Mouse (Mus musculus): Measurements from ENCODE around the gene Pex6. TPM values are rescaled to one million over a fixed set of nuclear protein-coding genes. Genes with fewer than 3 reads are reported as not detected.
"Not testable (repeated sequence)": the region's sequence is repeated elsewhere in the genome, so short reads cannot be mapped to it uniquely, and the experiment has no call there.

The Pex6 gene
- polyA plus RNA-seq, 1 experiment from 2014 or later, result 38.0 TPM

- WGBS, result 93% methylated on average over 2 of the region's 2 CpGs
- H3K9me3 ChIP-seq (replicated peaks), result no peaks in the 10 kb centered on the region
- H3K4me1 ChIP-seq, result peaks cover 15% of the 10 kb centered on the region
- no peak for ATAC-seq (ENCODE audit: low FRiP score)
- no peak overlapping the region for H3K4me3 ChIP-seq
- H3K9ac ChIP-seq, result no peak overlapping the region
- no peaks in the 10 kb centered on the region for H3K27me3 ChIP-seq
- H3K36me3 ChIP-seq, result peaks cover 34% of the 10 kb centered on the region
- H3K27ac ChIP-seq, result no peak overlapping the region
- H3K4me2 ChIP-seq (replicated peaks), result no peak overlapping the region
Observed at GRCm38 (mm10) chr17:46747806-46748205, 36.5 kb downstream of the Pex6 start.

- Histone ChIP-seq H3K9me3 (replicated peaks) (no peaks in the 10 kb centered on the region), H3K4me1 (peaks cover 15% of the 10 kb centered on the region), H3K27ac (no peak overlapping the region), H3K4me3 (no peak overlapping the region), H3K27me3 (no peaks in the 10 kb centered on the region), H3K36me3 (peaks cover 21% of the 10 kb centered on the region), H3K4me2 (replicated peaks) (no peak overlapping the region), H3K9ac (no peak overlapping the region)
- no peak for ATAC-seq (ENCODE audit: low FRiP score)
- WGBS, result 85% methylated on average over 5 of the region's 5 CpGs
Observed at GRCm38 (mm10) chr17:46749282-46749681, 38.0 kb downstream of the Pex6 start.

GRCm38 (mm10) chr17:46750580-46750979 is 39.3 kb downstream of the Pex6 start:
- Histone ChIP-seq H3K36me3 (peaks cover 18% of the 10 kb centered on the region; the same call in 1 of the 2 replicates), H3K4me2 (replicated peaks) (peak overlapping the region; percentile 78), H3K9me3 (replicated peaks) (no peaks in the 10 kb centered on the region), H3K4me3 (0 out of 2 replicates have a peak overlapping the region, but pooled peaks have one; percentile 78), H3K27me3 (no peaks in the 10 kb centered on the region), H3K4me1 (peaks cover 15% of the 10 kb centered on the region), H3K27ac (no peak overlapping the region), H3K9ac (peak overlapping the region; percentile 74)
- ATAC-seq (ENCODE audit: low FRiP score), result no peak
- WGBS, result 95% methylated on average over 4 of the region's 4 CpGs

- H3K27me3 ChIP-seq, result no peaks in the 10 kb centered on the region
- ATAC-seq (ENCODE audit: low FRiP score), result peak; percentile 42; the same call in 1 of the 2 replicates
- H3K4me3 ChIP-seq, result peak overlapping the region; percentile 78
- H3K27ac ChIP-seq, result peak overlapping the region; percentile 88
- peaks cover 12% of the 10 kb centered on the region; the same call in 1 of the 2 replicates for H3K36me3 ChIP-seq
- WGBS, result 27% methylated on average over 16 of the region's 16 CpGs
- H3K9ac ChIP-seq, result peak overlapping the region; percentile 74
- peak overlapping the region; percentile 78 for H3K4me2 ChIP-seq (replicated peaks)
- H3K4me1 ChIP-seq, result peaks cover 15% of the 10 kb centered on the region
- no peaks in the 10 kb centered on the region for H3K9me3 ChIP-seq (replicated peaks)
Observed at GRCm38 (mm10) chr17:46751056-46751793, 40.0 kb downstream of the Pex6 start.

- Histone ChIP-seq H3K4me3 (peak within 1 kb of the TSS; percentile 78), H3K27ac (peak within 1 kb of the TSS; percentile 88), H3K27me3 (no peaks in the 10 kb centered on the region), H3K4me1 (peaks cover 15% of the 10 kb centered on the region), H3K9ac (peak within 1 kb of the TSS; percentile 74), H3K4me2 (replicated peaks) (peak within 1 kb of the TSS; percentile 78), H3K36me3 (peaks cover 4% of the 10 kb centered on the region; the same call in 1 of the 2 replicates), H3K9me3 (replicated peaks) (no peaks in the 10 kb centered on the region)
- ATAC-seq (ENCODE audit: low FRiP score), result peak; percentile 99
- under 1% methylated on average over 58 of the region's 58 CpGs for WGBS
Observed at GRCm38 (mm10) chr17:46751794-46752556, 40.7 kb downstream of the Pex6 start, which contains the start of gene Cnpy3. Cnpy3 (minus strand) TSS chr17:46752214.

- 81% methylated on average over 12 of the region's 12 CpGs for WGBS
- Histone ChIP-seq H3K27ac (no peak overlapping the region), H3K36me3 (no peaks in the 10 kb centered on the region), H3K9ac (no peak overlapping the region), H3K27me3 (no peaks in the 10 kb centered on the region), H3K4me1 (no peaks in the 10 kb centered on the region; the same call in 1 of the 2 replicates), H3K4me2 (replicated peaks) (no peak overlapping the region), H3K4me3 (no peak overlapping the region), H3K9me3 (replicated peaks) (no peaks in the 10 kb centered on the region)
- ATAC-seq (ENCODE audit: low FRiP score), result no peak
Observed at GRCm38 (mm10) chr17:46758753-46759152, 47.5 kb downstream of the Pex6 start.

GRCm38 (mm10) chr17:46763544-46763943 is 52.3 kb downstream of the Pex6 start, which contains the start of gene Ptcra:
Ptcra (minus strand) TSS chr17:46763712.
- Histone ChIP-seq H3K9me3 (replicated peaks) (no peaks in the 10 kb centered on the region), H3K9ac (no peak within 1 kb of the TSS), H3K27ac (no peak within 1 kb of the TSS), H3K4me1 (no peaks in the 10 kb centered on the region), H3K36me3 (no peaks in the 10 kb centered on the region), H3K27me3 (no peaks in the 10 kb centered on the region), H3K4me2 (replicated peaks) (no peak within 1 kb of the TSS), H3K4me3 (no peak within 1 kb of the TSS)
- 43% methylated on average over 2 of the region's 2 CpGs for WGBS
- ATAC-seq (ENCODE audit: low FRiP score), result no peak

GRCm38 (mm10) chr17:46764916-46765315 is 53.7 kb downstream of the Pex6 start:
- H3K9ac ChIP-seq; H3K4me1 ChIP-seq; H3K4me3 ChIP-seq; H3K36me3 ChIP-seq; ATAC-seq (ENCODE audit: low FRiP score); H3K4me2 ChIP-seq (replicated peaks); H3K27ac ChIP-seq; H3K27me3 ChIP-seq; H3K9me3 ChIP-seq (replicated peaks): not testable (repeated sequence)
- 74% methylated on average over 9 of the region's 9 CpGs for WGBS

GRCm38 (mm10) chr17:46767868-46768267 is 56.6 kb downstream of the Pex6 start:
- H3K4me3 ChIP-seq, result no peak overlapping the region
- 56% methylated on average over 8 of the region's 8 CpGs for WGBS
- H3K4me1 ChIP-seq, result peaks cover 7% of the 10 kb centered on the region
- H3K4me2 ChIP-seq (replicated peaks), result no peak overlapping the region
- no peak overlapping the region for H3K27ac ChIP-seq
- 0 out of 2 replicates have a peak overlapping the region, but pooled peaks have one; percentile 19 for H3K9ac ChIP-seq
- no peaks in the 10 kb centered on the region for H3K36me3 ChIP-seq
- H3K27me3 ChIP-seq, result no peaks in the 10 kb centered on the region
- no peak for ATAC-seq (ENCODE audit: low FRiP score)
- no peaks in the 10 kb centered on the region for H3K9me3 ChIP-seq (replicated peaks)

GRCm38 (mm10) chr17:46770546-46770945 is 59.3 kb downstream of the Pex6 start:
- peaks cover 19% of the 10 kb centered on the region for H3K4me1 ChIP-seq
- H3K9me3 ChIP-seq (replicated peaks), result no peaks in the 10 kb centered on the region
- H3K4me3 ChIP-seq, result no peak overlapping the region
- no peak overlapping the region for H3K4me2 ChIP-seq (replicated peaks)
- no peak for ATAC-seq (ENCODE audit: low FRiP score)
- 91% methylated on average over 11 of the region's 11 CpGs for WGBS
- H3K9ac ChIP-seq, result no peak overlapping the region
- H3K36me3 ChIP-seq, result peaks cover 16% of the 10 kb centered on the region
- no peaks in the 10 kb centered on the region for H3K27me3 ChIP-seq
- H3K27ac ChIP-seq, result no peak overlapping the region

GRCm38 (mm10) chr17:46771025-46771424 is 59.8 kb downstream of the Pex6 start:
- no peak overlapping the region for H3K27ac ChIP-seq
- H3K9ac ChIP-seq, result no peak overlapping the region
- H3K4me1 ChIP-seq, result peaks cover 19% of the 10 kb centered on the region
- H3K27me3 ChIP-seq, result no peaks in the 10 kb centered on the region
- H3K36me3 ChIP-seq, result peaks cover 21% of the 10 kb centered on the region
- no peak overlapping the region for H3K4me3 ChIP-seq
- no peak for ATAC-seq (ENCODE audit: low FRiP score)
- WGBS, result 87% methylated on average over 4 of the region's 4 CpGs
- no peaks in the 10 kb centered on the region for H3K9me3 ChIP-seq (replicated peaks)
- H3K4me2 ChIP-seq (replicated peaks), result no peak overlapping the region

- peaks cover 19% of the 10 kb centered on the region for H3K4me1 ChIP-seq
- WGBS, result 73% methylated on average over 17 of the region's 17 CpGs
- ATAC-seq (ENCODE audit: low FRiP score), result no peak
- peak overlapping the region; percentile 89 for H3K4me2 ChIP-seq (replicated peaks)
- H3K36me3 ChIP-seq, result peaks cover 26% of the 10 kb centered on the region
- no peaks in the 10 kb centered on the region for H3K27me3 ChIP-seq
- no peak overlapping the region for H3K27ac ChIP-seq
- peak overlapping the region; percentile 80 for H3K9ac ChIP-seq
- peak overlapping the region; percentile 81; the same call in 1 of the 2 replicates for H3K4me3 ChIP-seq
- H3K9me3 ChIP-seq (replicated peaks), result no peaks in the 10 kb centered on the region
Observed at GRCm38 (mm10) chr17:46771616-46772015, 60.4 kb downstream of the Pex6 start.
